Mouse (Mus musculus) macrophage (primary cell): ENCODE measurements at regions not wholly inside any gene's neighbourhood (a gene's known extent, or its start where the extent isn't known, plus 50 kb on each side); places are given as distances from the start of the nearest gene placed in this dataset.
"Not testable (repeated sequence)": the region's sequence is repeated elsewhere in the genome, so short reads cannot be mapped to it uniquely, and the experiment has no call there.

Experiments
- H3K27ac ChIP-seq: fragments of 350-480 bp; formaldehyde crosslinking; 2 replicates; pipeline ENCODE4 v1.9.0; 2021
- H3K36me3 ChIP-seq: fragments of 350-480 bp; formaldehyde crosslinking; 2 replicates; pipeline ENCODE4 v1.9.0; 2021; ENCODE audit errors: inconsistent target
- H3K4me3 ChIP-seq: fragments of 350-480 bp; formaldehyde crosslinking; 2 replicates; pipeline ENCODE4 v1.9.0; 2021; ENCODE audit errors: inconsistent target
- H3K79me2 ChIP-seq: fragments of 350-480 bp; formaldehyde crosslinking; 2 replicates; pipeline ENCODE4 v1.9.0; 2021; ENCODE audit errors: inconsistent target
- WGBS: methylation state at CpG from one replicate; pipeline ENCODE4 v1.1.7; 2026; ENCODE audit warnings: inconsistent platforms; ENCODE audit not compliant: missing documents; 5-methylcytosine and 5-hydroxymethylcytosine counted together

DNA sequence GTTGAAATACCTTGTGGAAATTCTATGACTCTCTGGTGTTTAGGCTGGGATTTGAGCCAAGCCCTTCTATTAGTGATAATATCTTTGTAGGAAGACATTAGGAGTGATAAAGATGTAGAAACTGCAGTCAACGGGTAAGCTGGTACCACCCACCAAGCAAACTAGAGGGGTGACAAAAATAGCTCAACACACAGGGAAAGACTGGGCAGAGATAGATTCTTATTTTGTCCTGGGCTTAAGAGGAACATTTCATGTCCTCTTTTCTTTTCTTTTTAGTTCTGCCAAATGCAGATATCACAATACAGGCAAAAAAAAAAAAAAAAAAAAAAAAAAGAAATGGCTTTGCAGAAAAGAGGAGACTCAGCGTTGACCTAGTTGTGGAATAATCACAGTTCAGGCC is 294.1 kb upstream of the Cwc22 start:
- no peaks in the 10 kb centered on the region for H3K79me2 ChIP-seq
- 60% methylated on average over 2 of the region's 2 CpGs for WGBS
- no peak overlapping the region for H3K4me3 ChIP-seq
- H3K36me3 ChIP-seq, result no peaks in the 10 kb centered on the region
- no peak overlapping the region for H3K27ac ChIP-seq

GRCm38 (mm10) chr2:78225383-78226100 is 279.4 kb upstream of the Cwc22 start:
- not testable (repeated sequence) for H3K36me3 ChIP-seq, H3K27ac ChIP-seq, H3K4me3 ChIP-seq, H3K79me2 ChIP-seq
- WGBS, result 93% methylated on average over 4 of the region's 4 CpGs

- Histone ChIP-seq H3K79me2 (no peaks in the 10 kb centered on the region), H3K4me3 (no peak overlapping the region), H3K36me3 (no peaks in the 10 kb centered on the region), H3K27ac (no peak overlapping the region)
- 96% methylated on average over 8 of the region's 8 CpGs for WGBS
These were observed 268.3 kb upstream of the Cwc22 start for GRCm38 (mm10) chr2:78214469-78214868.

- no peak overlapping the region for H3K4me3 ChIP-seq
- no peaks in the 10 kb centered on the region for H3K36me3 ChIP-seq
- H3K27ac ChIP-seq, result no peak overlapping the region
- WGBS, result 52% methylated on average over 5 of the region's 5 CpGs
- no peaks in the 10 kb centered on the region for H3K79me2 ChIP-seq
These were observed 258.9 kb upstream of the Cwc22 start for GRCm38 (mm10) chr2:78205125-78205524.

GRCm38 (mm10) chr2:78196006-78196405 is 249.8 kb upstream of the Cwc22 start:
- Histone ChIP-seq H3K27ac (no peak overlapping the region), H3K4me3 (no peak overlapping the region), H3K79me2 (no peaks in the 10 kb centered on the region), H3K36me3 (no peaks in the 10 kb centered on the region)
- 91% methylated on average over 4 of the region's 4 CpGs for WGBS

DNA sequence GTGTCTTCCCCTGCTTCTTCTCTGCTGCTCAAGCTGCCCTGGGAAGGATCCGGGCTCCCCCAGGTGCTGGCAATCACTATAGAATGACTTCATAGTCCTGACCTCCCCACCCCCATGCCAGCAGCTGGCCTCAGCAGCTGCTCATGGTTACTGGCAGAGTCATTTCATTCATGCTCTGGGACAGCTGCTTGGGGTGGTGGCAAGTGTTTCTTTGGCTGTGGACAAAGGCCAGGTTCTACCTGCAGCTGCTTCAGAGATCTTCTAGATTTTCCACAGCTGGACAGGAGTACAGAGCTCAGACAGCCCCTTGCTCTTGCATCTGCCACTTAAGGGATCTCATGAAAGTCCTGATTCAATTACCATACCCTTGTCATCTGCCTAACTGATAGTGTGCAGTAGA is 243.4 kb upstream of the Cwc22 start:
- Histone ChIP-seq H3K27ac (no peak overlapping the region), H3K79me2 (no peaks in the 10 kb centered on the region), H3K4me3 (no peak overlapping the region), H3K36me3 (no peaks in the 10 kb centered on the region)
- 18% methylated on average over 1 of the region's 1 CpGs for WGBS

DNA sequence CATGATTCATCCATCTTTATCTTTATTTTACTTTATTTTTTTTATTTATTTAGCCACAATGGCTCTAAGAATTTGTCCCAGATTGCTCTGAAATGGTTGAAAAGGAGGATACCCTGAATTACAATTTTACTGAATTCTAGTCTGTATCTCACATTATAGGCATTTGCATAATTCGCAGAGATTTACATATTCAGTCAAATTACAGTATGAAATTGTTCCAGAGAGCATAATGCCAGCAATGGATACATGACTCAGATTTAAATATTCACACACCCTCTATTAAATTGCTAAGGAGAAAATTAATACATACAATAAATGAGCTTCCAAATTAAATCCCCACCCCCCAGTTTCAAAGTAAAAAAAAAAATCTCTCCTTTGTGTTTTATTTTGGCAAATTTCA is 238.8 kb upstream of the Cwc22 start:
- Histone ChIP-seq H3K36me3 (no peaks in the 10 kb centered on the region), H3K79me2 (no peaks in the 10 kb centered on the region), H3K4me3 (no peak overlapping the region), H3K27ac (no peak overlapping the region)
- 88% methylated on average over 1 of the region's 1 CpGs for WGBS

DNA sequence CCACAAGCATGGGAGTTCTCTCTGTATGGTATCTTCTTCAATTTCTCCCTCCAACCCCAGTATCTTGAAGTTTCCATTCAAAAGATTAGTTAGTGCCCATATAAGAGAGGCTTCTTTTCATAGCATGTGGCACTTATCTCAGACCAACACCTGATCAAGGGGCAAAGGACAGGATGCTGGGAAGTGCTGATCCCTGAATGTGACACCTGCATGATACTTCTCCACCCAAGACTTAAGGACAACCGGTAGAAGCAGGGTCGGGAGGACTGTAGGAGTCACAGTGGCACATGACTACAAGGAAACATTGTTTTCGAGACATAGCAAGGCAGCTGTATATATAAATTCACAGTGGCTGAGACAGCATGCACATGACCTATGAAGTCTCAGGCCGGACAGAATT is 227.6 kb upstream of the Cwc22 start:
- Histone ChIP-seq H3K27ac (no peak overlapping the region), H3K79me2 (no peaks in the 10 kb centered on the region), H3K4me3 (no peak overlapping the region), H3K36me3 (no peaks in the 10 kb centered on the region)
- WGBS, result 72% methylated on average over 4 of the region's 4 CpGs

- no peak overlapping the region for H3K27ac ChIP-seq
- no peaks in the 10 kb centered on the region for H3K36me3 ChIP-seq
- WGBS, result 69% methylated on average over 4 of the region's 4 CpGs
- H3K79me2 ChIP-seq, result no peaks in the 10 kb centered on the region
- no peak overlapping the region for H3K4me3 ChIP-seq
These were observed 226.6 kb upstream of the Cwc22 start for GRCm38 (mm10) chr2:78172819-78173218.

GRCm38 (mm10) chr2:78170162-78170747 is 224.1 kb upstream of the Cwc22 start:
- no peak overlapping the region for H3K4me3 ChIP-seq
- H3K27ac ChIP-seq, result no peak overlapping the region
- WGBS, result 87% methylated on average over 6 of the region's 6 CpGs
- H3K79me2 ChIP-seq, result no peaks in the 10 kb centered on the region
- no peaks in the 10 kb centered on the region for H3K36me3 ChIP-seq

- 89% methylated on average over 13 of the region's 13 CpGs for WGBS
- H3K36me3 ChIP-seq, result no peaks in the 10 kb centered on the region
- H3K79me2 ChIP-seq, result no peaks in the 10 kb centered on the region
- H3K4me3 ChIP-seq, result no peak overlapping the region
- H3K27ac ChIP-seq, result no peak overlapping the region
These were observed 219.3 kb upstream of the Cwc22 start for GRCm38 (mm10) chr2:78165429-78165828.

GRCm38 (mm10) chr2:78159877-78160485 is 213.8 kb upstream of the Cwc22 start:
- no CpG with 5 or more reads among the region's 3 CpGs for WGBS
- Histone ChIP-seq H3K27ac (no peak overlapping the region), H3K36me3 (no peaks in the 10 kb centered on the region), H3K79me2 (no peaks in the 10 kb centered on the region), H3K4me3 (no peak overlapping the region)

GRCm38 (mm10) chr2:78110335-78110734 is 164.2 kb upstream of the Cwc22 start:
- no peaks in the 10 kb centered on the region for H3K79me2 ChIP-seq
- no peaks in the 10 kb centered on the region for H3K36me3 ChIP-seq
- H3K4me3 ChIP-seq, result no peak overlapping the region
- 92% methylated on average over 3 of the region's 3 CpGs for WGBS
- H3K27ac ChIP-seq, result no peak overlapping the region

- WGBS, result 94% methylated on average over 2 of the region's 2 CpGs
- H3K4me3 ChIP-seq, result no peak overlapping the region
- no peaks in the 10 kb centered on the region for H3K36me3 ChIP-seq
- H3K79me2 ChIP-seq, result no peaks in the 10 kb centered on the region
- H3K27ac ChIP-seq, result no peak overlapping the region
These were observed 149.4 kb upstream of the Cwc22 start for GRCm38 (mm10) chr2:78095536-78095935.

DNA sequence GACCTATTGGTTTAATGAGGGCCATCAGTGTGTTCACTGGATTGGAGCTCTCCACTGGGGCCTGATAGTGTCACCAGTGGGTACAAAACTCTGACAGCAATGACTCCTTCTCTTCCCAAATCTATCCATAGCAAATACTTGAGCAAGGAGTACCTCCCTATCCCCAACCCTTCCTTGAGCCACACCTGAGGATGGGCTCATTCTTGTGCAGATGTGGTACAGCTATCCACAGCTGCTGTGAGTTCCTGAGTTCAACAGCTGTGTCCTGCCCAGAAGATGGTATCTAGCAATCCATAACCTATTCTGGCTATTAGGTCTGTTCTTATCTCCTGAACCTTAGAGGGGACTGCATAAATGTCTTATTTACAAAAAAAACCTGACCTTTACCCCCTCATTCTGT is 148.7 kb upstream of the Cwc22 start:
- no peaks in the 10 kb centered on the region for H3K36me3 ChIP-seq
- no peaks in the 10 kb centered on the region for H3K79me2 ChIP-seq
- H3K4me3 ChIP-seq, result no peak overlapping the region
- no peak overlapping the region for H3K27ac ChIP-seq
